Mouse (Mus musculus) liver, embryonic 14.5 days (tissue): ENCODE data around the gene Mdc1.

Experiments
- CTCF ChIP-seq: IDR thresholded peaks from 2 replicates; pipeline ENCODE4 v1.5.1; 2016; ENCODE audit warnings: antibody characterized with exemption, low read depth, control low read depth
- EP300 ChIP-seq: IDR thresholded peaks from 2 replicates; pipeline ENCODE4 v1.6.1; 2016; ENCODE audit warnings: antibody characterized with exemption, low read depth

DNA sequence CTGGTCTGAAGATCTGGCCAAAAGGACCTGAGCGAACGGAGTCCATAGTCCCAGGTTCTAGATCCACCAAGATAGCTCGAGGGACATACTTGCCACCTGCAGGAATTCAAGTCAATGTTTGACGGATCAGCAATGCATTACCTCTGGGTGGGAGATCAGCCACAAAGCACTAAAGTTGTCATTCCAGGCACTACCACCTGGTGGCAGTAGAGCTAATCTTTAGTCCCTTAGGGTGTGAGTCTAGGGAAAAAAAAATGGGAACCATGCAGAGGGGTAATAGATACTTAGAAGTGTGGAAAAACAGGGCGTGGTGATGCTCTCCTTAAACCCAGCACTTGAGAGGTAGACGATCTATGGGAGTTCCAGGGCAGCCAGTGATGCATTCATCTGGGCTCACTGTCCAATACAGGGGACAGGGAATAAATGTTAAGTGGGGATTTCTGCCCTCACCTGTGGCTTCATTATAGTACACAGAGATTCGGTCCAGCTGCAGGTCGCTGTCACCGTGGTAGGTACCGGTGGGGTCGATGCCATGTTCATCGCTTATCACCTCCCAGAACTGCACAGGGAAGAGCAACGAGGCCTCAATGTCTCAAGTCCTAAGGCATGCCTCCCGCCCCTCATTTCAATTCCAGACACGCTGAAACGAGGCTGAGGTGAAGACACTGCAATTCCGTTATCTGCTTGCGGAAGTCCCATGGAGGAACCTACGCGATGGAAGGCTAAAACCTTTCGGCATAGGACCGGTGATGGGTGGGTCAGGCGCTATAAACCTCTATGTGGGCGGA is 4.9 kb upstream of the Mdc1 start:
- TF ChIP-seq CTCF (peak; percentile 89), EP300 (no peak)
